Mouse (Mus musculus): ENCODE results near the gene Mrpl12. TPM values are rescaled to one million over a fixed set of nuclear protein-coding genes. Genes with fewer than 3 reads are reported as not detected.

Gene Mrpl12
- polyA plus RNA-seq (2014; fragmentation: Nextera tagmentation; extraction: Ambion mirVana) = 222 and 232 TPM in 2 replicates

- Histone ChIP-seq H3K4me1 (ENCODE audit: control insufficient read depth, insufficient read depth, low read length) (peaks cover 15% of the 10 kb centered on the region), H3K27ac (ENCODE audit: low read depth, low read length) (peak within 1 kb of the TSS; percentile 61), H3K4me3 (ENCODE audit: low read depth, low read length) (peak within 1 kb of the TSS; percentile 80), H3K9me3 (replicated peaks; ENCODE audit: control insufficient read depth, low read length) (no peaks in the 10 kb centered on the region), H3K36me3 (ENCODE audit: control insufficient read depth, insufficient read depth, low read length) (peaks cover 43% of the 10 kb centered on the region), H3K27me3 (ENCODE audit: control insufficient read depth, insufficient read depth, low read length) (no peaks in the 10 kb centered on the region), H3K4me2 (peak within 1 kb of the TSS; percentile 74), H3K9ac (ENCODE audit: low read depth, low read length) (peak within 1 kb of the TSS; percentile 96)
- peak; percentile 86 for ATAC-seq (replicated peaks; ENCODE audit: insufficient number of reproducible peaks, low FRiP score, low TSS enrichment)
- WGBS (ENCODE audit: insufficient replicate concordance) = under 1% methylated on average over 60 of the region's 60 CpGs
These were observed at the start of gene Mrpl12 for GRCm38 (mm10) chr11:120484265-120484981. TSS of gene Mrpl12 (plus strand) at chr11:120484613.

- H3K27ac ChIP-seq (ENCODE audit: low read depth, low read length) = peak within 1 kb of the TSS; percentile 80
- peak; percentile 78 for ATAC-seq (replicated peaks; ENCODE audit: insufficient number of reproducible peaks, low FRiP score, low TSS enrichment)
- H3K27me3 ChIP-seq (ENCODE audit: control insufficient read depth, insufficient read depth, low read length) = no peaks in the 10 kb centered on the region
- H3K4me1 ChIP-seq (ENCODE audit: control insufficient read depth, insufficient read depth, low read length) = peaks cover 12% of the 10 kb centered on the region
- H3K4me3 ChIP-seq (ENCODE audit: low read depth, low read length) = peak within 1 kb of the TSS; percentile 96
- peaks cover 10% of the 10 kb centered on the region; the same call in 1 of the 2 replicates for H3K36me3 ChIP-seq (ENCODE audit: control insufficient read depth, insufficient read depth, low read length)
- no peaks in the 10 kb centered on the region for H3K9me3 ChIP-seq (replicated peaks; ENCODE audit: control insufficient read depth, low read length)
- peak within 1 kb of the TSS; percentile 81 for H3K4me2 ChIP-seq
- under 1% methylated on average over 69 of the region's 77 CpGs for WGBS (ENCODE audit: insufficient replicate concordance)
- peak within 1 kb of the TSS; percentile 95 for H3K9ac ChIP-seq (ENCODE audit: low read depth, low read length)
These were observed 47.1 kb upstream of the Mrpl12 start, which contains the start of gene Nploc4 for GRCm38 (mm10) chr11:120437152-120437856. TSS of gene Nploc4 (minus strand) at chr11:120437708.

GRCm38 (mm10) chr11:120437857-120438385 is 46.5 kb upstream of the Mrpl12 start:
- Histone ChIP-seq H3K9ac (ENCODE audit: low read depth, low read length) (peak overlapping the region; percentile 95), H3K36me3 (ENCODE audit: control insufficient read depth, insufficient read depth, low read length) (peaks cover 4% of the 10 kb centered on the region; the same call in 1 of the 2 replicates), H3K4me3 (ENCODE audit: low read depth, low read length) (peak overlapping the region; percentile 96), H3K4me2 (peak overlapping the region; percentile 81), H3K27me3 (ENCODE audit: control insufficient read depth, insufficient read depth, low read length) (no peaks in the 10 kb centered on the region), H3K4me1 (ENCODE audit: control insufficient read depth, insufficient read depth, low read length) (peaks cover 12% of the 10 kb centered on the region), H3K9me3 (replicated peaks; ENCODE audit: control insufficient read depth, low read length) (no peaks in the 10 kb centered on the region), H3K27ac (ENCODE audit: low read depth, low read length) (peak overlapping the region; percentile 80)
- 30% methylated on average over 12 of the region's 12 CpGs for WGBS (ENCODE audit: insufficient replicate concordance)
- ATAC-seq (replicated peaks; ENCODE audit: insufficient number of reproducible peaks, low FRiP score, low TSS enrichment) = no peak

GRCm38 (mm10) chr11:120442344-120442743 is 42.1 kb upstream of the Mrpl12 start, which contains the start of gene Tspan10:
TSS of gene Tspan10 (plus strand) at chr11:120442644.
- H3K27ac ChIP-seq (ENCODE audit: low read depth, low read length) = no peak within 1 kb of the TSS
- no peak for ATAC-seq (replicated peaks; ENCODE audit: insufficient number of reproducible peaks, low FRiP score, low TSS enrichment)
- no peak within 1 kb of the TSS for H3K4me3 ChIP-seq (ENCODE audit: low read depth, low read length)
- no peak within 1 kb of the TSS for H3K4me2 ChIP-seq
- 87% methylated on average over 3 of the region's 3 CpGs for WGBS (ENCODE audit: insufficient replicate concordance)
- H3K36me3 ChIP-seq (ENCODE audit: control insufficient read depth, insufficient read depth, low read length) = no peaks in the 10 kb centered on the region
- H3K27me3 ChIP-seq (ENCODE audit: control insufficient read depth, insufficient read depth, low read length) = no peaks in the 10 kb centered on the region
- peaks cover 4% of the 10 kb centered on the region; the same call in 1 of the 2 replicates for H3K4me1 ChIP-seq (ENCODE audit: control insufficient read depth, insufficient read depth, low read length)
- no peak within 1 kb of the TSS for H3K9ac ChIP-seq (ENCODE audit: low read depth, low read length)
- no peaks in the 10 kb centered on the region for H3K9me3 ChIP-seq (replicated peaks; ENCODE audit: control insufficient read depth, low read length)

GRCm38 (mm10) chr11:120442765-120443280 is 41.6 kb upstream of the Mrpl12 start:
- ATAC-seq (replicated peaks; ENCODE audit: insufficient number of reproducible peaks, low FRiP score, low TSS enrichment) = no peak
- peaks cover 4% of the 10 kb centered on the region; the same call in 1 of the 2 replicates for H3K4me1 ChIP-seq (ENCODE audit: control insufficient read depth, insufficient read depth, low read length)
- WGBS (ENCODE audit: insufficient replicate concordance) = 79% methylated on average over 3 of the region's 3 CpGs

GRCm38 (mm10) chr11:120444106-120444505 is 40.3 kb upstream of the Mrpl12 start:
- Histone ChIP-seq H3K36me3 (ENCODE audit: control insufficient read depth, insufficient read depth, low read length) (no peaks in the 10 kb centered on the region), H3K27me3 (ENCODE audit: control insufficient read depth, insufficient read depth, low read length) (no peaks in the 10 kb centered on the region), H3K9ac (ENCODE audit: low read depth, low read length) (no peak overlapping the region), H3K9me3 (replicated peaks; ENCODE audit: control insufficient read depth, low read length) (no peaks in the 10 kb centered on the region), H3K4me1 (ENCODE audit: control insufficient read depth, insufficient read depth, low read length) (peaks cover 4% of the 10 kb centered on the region; the same call in 1 of the 2 replicates), H3K27ac (ENCODE audit: low read depth, low read length) (no peak overlapping the region), H3K4me3 (ENCODE audit: low read depth, low read length) (no peak overlapping the region), H3K4me2 (no peak overlapping the region)
- no peak for ATAC-seq (replicated peaks; ENCODE audit: insufficient number of reproducible peaks, low FRiP score, low TSS enrichment)
- 54% methylated on average over 6 of the region's 6 CpGs for WGBS (ENCODE audit: insufficient replicate concordance)

More at GRCm38 (mm10) chr11:120442765-120443280, 41.6 kb upstream of the Mrpl12 start:
- Histone ChIP-seq H3K9ac (ENCODE audit: low read depth, low read length) (no peak overlapping the region), H3K4me2 (no peak overlapping the region), H3K27ac (ENCODE audit: low read depth, low read length) (no peak overlapping the region), H3K4me3 (ENCODE audit: low read depth, low read length) (no peak overlapping the region), H3K27me3 (ENCODE audit: control insufficient read depth, insufficient read depth, low read length) (no peaks in the 10 kb centered on the region), H3K9me3 (replicated peaks; ENCODE audit: control insufficient read depth, low read length) (no peaks in the 10 kb centered on the region), H3K36me3 (ENCODE audit: control insufficient read depth, insufficient read depth, low read length) (no peaks in the 10 kb centered on the region)

GRCm38 (mm10) chr11:120445475-120445874 is 38.9 kb upstream of the Mrpl12 start:
- Histone ChIP-seq H3K36me3 (ENCODE audit: control insufficient read depth, insufficient read depth, low read length) (no peaks in the 10 kb centered on the region), H3K4me1 (ENCODE audit: control insufficient read depth, insufficient read depth, low read length) (peaks cover 4% of the 10 kb centered on the region; the same call in 1 of the 2 replicates), H3K4me2 (no peak overlapping the region), H3K4me3 (ENCODE audit: low read depth, low read length) (no peak overlapping the region), H3K9ac (ENCODE audit: low read depth, low read length) (no peak overlapping the region), H3K27ac (ENCODE audit: low read depth, low read length) (no peak overlapping the region), H3K27me3 (ENCODE audit: control insufficient read depth, insufficient read depth, low read length) (no peaks in the 10 kb centered on the region), H3K9me3 (replicated peaks; ENCODE audit: control insufficient read depth, low read length) (no peaks in the 10 kb centered on the region)
- 43% methylated on average over 3 of the region's 3 CpGs for WGBS (ENCODE audit: insufficient replicate concordance)
- ATAC-seq (replicated peaks; ENCODE audit: insufficient number of reproducible peaks, low FRiP score, low TSS enrichment) = no peak

GRCm38 (mm10) chr11:120447179-120447578 is 37.2 kb upstream of the Mrpl12 start:
- Histone ChIP-seq H3K9me3 (replicated peaks; ENCODE audit: control insufficient read depth, low read length) (no peaks in the 10 kb centered on the region), H3K27ac (ENCODE audit: low read depth, low read length) (no peak overlapping the region), H3K36me3 (ENCODE audit: control insufficient read depth, insufficient read depth, low read length) (no peaks in the 10 kb centered on the region), H3K4me2 (no peak overlapping the region), H3K4me3 (ENCODE audit: low read depth, low read length) (no peak overlapping the region), H3K4me1 (ENCODE audit: control insufficient read depth, insufficient read depth, low read length) (peaks cover 4% of the 10 kb centered on the region; the same call in 1 of the 2 replicates), H3K27me3 (ENCODE audit: control insufficient read depth, insufficient read depth, low read length) (no peaks in the 10 kb centered on the region), H3K9ac (ENCODE audit: low read depth, low read length) (no peak overlapping the region)
- ATAC-seq (replicated peaks; ENCODE audit: insufficient number of reproducible peaks, low FRiP score, low TSS enrichment) = no peak
- 81% methylated on average over 7 of the region's 7 CpGs for WGBS (ENCODE audit: insufficient replicate concordance)

Measured in heart, embryonic 11.5 days (tissue).